Mouse (Mus musculus) heart, adult 2 months (tissue): ENCODE data around the gene Timp2. TPM values are rescaled to one million over a fixed set of nuclear protein-coding genes. Genes with fewer than 3 reads are reported as not detected.
"Not testable (repeated sequence)": the region's sequence is repeated elsewhere in the genome, so short reads cannot be mapped to it uniquely, and the experiment has no call there.

ENCODE experiments used
- DNase-seq, 2 experiments: peaks; one replicate each; pipeline ENCODE4 v3.0.0; 2021
- H3K27ac ChIP-seq: fragments of 200-600 bp; 2 replicates; pipeline ENCODE4 v1.8.1; 2022
- H3K27me3 ChIP-seq: fragments of 200-500 bp; 2 replicates; pipeline ENCODE4 v1.6.1; 2012; ENCODE audit warnings: mild to moderate bottlenecking, low read length, inconsistent platforms, mixed read lengths; ENCODE audit not compliant: control insufficient read depth, insufficient read depth
- H3K36me3 ChIP-seq: fragments of 200-500 bp; 2 replicates; pipeline ENCODE4 v1.6.1; 2012; ENCODE audit warnings: low read length, inconsistent platforms; ENCODE audit not compliant: control insufficient read depth, insufficient read depth
- H3K4me1 ChIP-seq: fragments of 200-500 bp; 2 replicates; pipeline ENCODE4 v1.6.1; 2011; ENCODE audit warnings: low read length; ENCODE audit not compliant: control insufficient read depth, insufficient read depth
- H3K4me3 ChIP-seq: fragments of 200-600 bp; 2 replicates; pipeline ENCODE4 v1.8.1; 2022
- H3K79me2 ChIP-seq: fragments of 200-500 bp; replicated peaks from 2 replicates; pipeline ENCODE4 v1.6.1; 2012; ENCODE audit warnings: mild to moderate bottlenecking, inconsistent platforms, low read length, moderate library complexity, mixed read lengths; ENCODE audit not compliant: control insufficient read depth, insufficient read depth
- H3K9ac ChIP-seq: fragments of 200-500 bp; 2 replicates; pipeline ENCODE4 v1.6.1; 2012; ENCODE audit warnings: low read depth, mild to moderate bottlenecking, control low read depth, inconsistent platforms, low read length, mixed read lengths
- CTCF ChIP-seq: fragments of 200-600 bp; IDR thresholded peaks from 2 replicates; pipeline ENCODE4 v1.8.1; 2022; ENCODE audit warnings: antibody characterized with exemption, mild to moderate bottlenecking, moderate library complexity
- EP300 ChIP-seq: fragments of 200-500 bp; IDR thresholded peaks from 2 replicates; pipeline ENCODE4 v1.6.1; 2011; ENCODE audit warnings: low read depth, low read length, control low read depth; ENCODE audit not compliant: insufficient read depth
- POLR2A ChIP-seq: fragments of 200-500 bp; IDR thresholded peaks from 2 replicates; pipeline ENCODE4 v1.6.1; 2011; ENCODE audit warnings: mild to moderate bottlenecking, low read depth, low read length, control low read depth; ENCODE audit not compliant: insufficient read depth
- WGBS: fragments of 180-500 bp; shearing (Covaris S2); methylation state at CpG from one replicate; pipeline ENCODE4 v1.1.7; 2018; 5-methylcytosine and 5-hydroxymethylcytosine counted together
- intact Hi-C: fragments of 180-260 bp; cut with DNase I; formaldehyde crosslinking; loops from one replicate; pipeline ENCODE4 v1.15.1; 2025
- polyA plus RNA-seq: library from polyadenylated mRNA; depleted of rRNA; stranded (reverse); fragments of >200 nt; gene quantifications from 2 replicates; pipeline ENCODE4 v1.2.3, GENCODE M21; 2012
- total RNA-seq, 2 experiments: library from RNA; stranded (reverse); gene quantifications; 2 replicates each; pipeline ENCODE4 v1.2.3; 2021

Timp2 gene
- total and polyA plus RNA-seq, 3 experiments: 98.9 to 109 (median 99.2) TPM

GRCm38 (mm10) chr11:118401195-118401594 is 45.7 kb upstream of the Timp2 start:
- peak overlapping the region; percentile 96 for H3K27ac ChIP-seq
- H3K27me3 ChIP-seq: no peaks in the 10 kb centered on the region
- no peaks in the 10 kb centered on the region; the same call in 1 of the 2 replicates for H3K36me3 ChIP-seq
- H3K4me1 ChIP-seq: peaks cover 18% of the 10 kb centered on the region
- H3K9ac ChIP-seq: peak overlapping the region; percentile 65
- DNase-seq: peak in 1 of 2 experiments; percentile 29
- H3K79me2 ChIP-seq: no peaks in the 10 kb centered on the region
- no peak for TF ChIP-seq CTCF
- no peak for TF ChIP-seq EP300
- TF ChIP-seq POLR2A: no peak
- 56% methylated on average over 4 of the region's 4 CpGs for WGBS
- intact Hi-C loops: no loop called here
- peak overlapping the region; percentile 44 for H3K4me3 ChIP-seq

DNA sequence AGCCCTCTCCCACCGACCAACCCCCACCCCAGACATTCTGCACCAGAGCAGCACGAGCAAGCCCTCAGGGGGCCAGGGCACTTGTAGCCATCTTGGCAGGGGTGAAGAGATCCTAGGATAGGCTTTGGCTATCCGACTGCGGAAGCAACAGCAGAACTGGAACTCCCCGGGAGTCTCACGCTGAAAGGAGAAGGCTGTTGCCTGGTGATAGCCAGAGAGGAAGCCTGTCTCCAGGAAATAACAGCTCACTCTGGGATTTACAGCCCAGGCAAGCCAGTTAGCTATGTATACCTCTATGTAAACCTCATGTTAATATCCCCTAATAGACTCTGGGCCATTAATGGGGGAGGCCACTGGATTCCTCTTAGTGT is 45.0 kb upstream of the Timp2 start:
- no peak for TF ChIP-seq EP300
- peak; percentile 51; the same call in 1 of the 2 replicates for TF ChIP-seq POLR2A
- TF ChIP-seq CTCF: no peak
- no peaks in the 10 kb centered on the region for H3K36me3 ChIP-seq
- H3K79me2 ChIP-seq: no peaks in the 10 kb centered on the region
- peaks cover 18% of the 10 kb centered on the region for H3K4me1 ChIP-seq
- DNase-seq: peak; percentile 53 to 54
- WGBS: 23% methylated on average over 6 of the region's 6 CpGs
- peak overlapping the region; percentile 29; the same call in 1 of the 2 replicates for H3K9ac ChIP-seq
- H3K27ac ChIP-seq: peak overlapping the region; percentile 96
- H3K4me3 ChIP-seq: peak overlapping the region; percentile 44
- no peaks in the 10 kb centered on the region for H3K27me3 ChIP-seq
- intact Hi-C loops: no loop called here

DNA sequence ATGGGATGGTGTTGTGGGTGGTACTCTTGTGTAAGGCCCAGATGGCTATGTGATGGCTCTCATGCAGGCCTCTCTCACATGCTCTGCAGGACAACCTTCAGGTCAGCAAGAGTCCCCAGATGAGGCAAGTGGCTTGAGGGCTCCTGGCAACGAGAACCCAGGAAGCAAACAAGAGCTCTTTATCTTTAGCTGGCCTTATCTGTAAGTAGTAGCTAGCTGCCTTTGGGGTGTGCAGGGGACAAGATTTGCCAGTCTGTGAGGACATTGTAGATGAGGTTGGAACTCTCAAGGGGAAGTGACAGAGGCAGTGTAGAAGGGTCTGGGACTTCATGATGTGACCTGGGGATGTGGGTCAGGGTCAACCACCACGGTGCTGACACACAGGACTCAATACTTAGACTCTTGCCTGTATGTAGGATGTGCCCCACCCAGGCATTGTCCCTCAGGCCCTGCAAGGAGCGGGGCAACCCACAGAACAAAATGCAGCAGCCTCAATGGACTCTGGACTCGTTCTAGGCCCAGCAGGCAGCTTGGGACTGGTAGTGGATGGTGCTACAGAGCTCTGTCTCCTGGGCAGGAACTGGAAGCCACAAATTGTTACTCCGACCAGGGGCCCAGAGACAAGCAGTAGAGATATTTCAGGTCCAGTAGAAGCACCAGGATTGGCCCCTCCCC is 44.5 kb upstream of the Timp2 start:
- DNase-seq: peak in 1 of 2 experiments; percentile 29
- Histone ChIP-seq H3K4me3 (peak overlapping the region; percentile 44), H3K79me2 (no peaks in the 10 kb centered on the region), H3K36me3 (no peaks in the 10 kb centered on the region), H3K4me1 (peaks cover 18% of the 10 kb centered on the region), H3K9ac (peak overlapping the region; percentile 29), H3K27ac (peak overlapping the region; percentile 96), H3K27me3 (no peaks in the 10 kb centered on the region)
- intact Hi-C loops: no loop called here
- 27% methylated on average over 5 of the region's 5 CpGs for WGBS
- TF ChIP-seq CTCF: no peak
- 0 out of 2 replicates have a peak, but pooled peaks have one; percentile 29 for TF ChIP-seq EP300
- no peak for TF ChIP-seq POLR2A

DNA sequence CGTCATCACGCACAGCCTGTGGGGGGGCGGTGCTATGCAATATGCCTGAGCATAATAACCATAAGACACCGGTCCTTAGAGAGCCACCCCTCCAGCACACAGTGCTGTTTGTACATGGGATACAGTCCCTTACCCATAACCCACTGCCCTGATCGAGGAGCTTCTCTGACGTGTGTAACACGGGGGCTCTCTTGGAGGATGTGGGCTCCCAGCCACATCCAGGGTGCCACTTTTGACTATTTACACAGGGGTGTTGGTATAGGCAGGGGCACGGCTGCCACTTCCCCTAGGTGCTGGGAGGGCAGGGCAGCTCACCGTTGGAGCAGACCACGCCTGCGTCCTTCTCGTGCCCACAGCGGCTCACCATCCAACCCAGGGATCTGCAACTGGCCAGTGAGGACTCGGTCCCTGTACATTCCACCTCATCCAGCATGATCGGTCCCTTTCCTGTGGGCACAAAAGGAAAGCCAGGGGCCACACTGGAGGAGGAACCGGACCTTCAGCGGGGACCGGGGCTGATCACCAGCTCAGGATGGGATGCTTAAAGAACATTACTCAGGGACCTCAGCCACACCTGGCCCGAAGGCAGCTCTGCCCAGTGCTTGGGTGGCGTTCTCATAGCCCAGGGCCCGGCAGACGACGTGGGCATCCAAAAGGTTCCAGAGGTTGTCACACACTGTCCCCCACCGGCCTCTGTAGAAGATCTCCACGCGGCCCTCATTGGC is 42.4 kb upstream of the Timp2 start:
- Histone ChIP-seq H3K27me3 (no peaks in the 10 kb centered on the region), H3K36me3 (no peaks in the 10 kb centered on the region), H3K27ac (no peak overlapping the region), H3K9ac (no peak overlapping the region), H3K79me2 (no peaks in the 10 kb centered on the region), H3K4me1 (peaks cover 13% of the 10 kb centered on the region), H3K4me3 (no peak overlapping the region)
- no peak for TF ChIP-seq POLR2A
- TF ChIP-seq CTCF: no peak
- TF ChIP-seq EP300: no peak
- intact Hi-C loops: no loop called here
- WGBS: 93% methylated on average over 26 of the region's 26 CpGs
- no peak for DNase-seq

DNA sequence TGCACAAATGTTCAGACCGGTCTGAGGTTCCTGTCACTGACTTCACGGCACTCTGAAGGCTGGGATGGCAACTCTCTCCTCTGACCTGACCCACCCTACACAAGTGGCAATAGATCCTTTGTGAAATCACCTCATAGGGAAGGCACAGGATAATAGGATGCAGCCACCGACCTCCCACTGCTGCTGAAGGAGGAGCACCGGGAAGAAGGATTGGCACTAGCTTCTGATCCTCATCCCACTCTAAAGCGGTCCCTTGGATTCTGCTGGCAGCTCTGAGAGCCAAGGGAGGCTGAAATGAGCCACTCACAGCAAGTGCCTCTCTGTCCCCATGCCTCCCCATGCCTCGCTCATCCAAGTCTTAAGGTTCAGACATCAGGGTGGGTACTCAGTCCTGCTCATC is 39.0 kb upstream of the Timp2 start:
- intact Hi-C loops: no loop called here
- 63% methylated on average over 6 of the region's 6 CpGs for WGBS
- Histone ChIP-seq H3K27ac (no peak overlapping the region), H3K27me3 (no peaks in the 10 kb centered on the region), H3K4me1 (peaks cover under 1% of the 10 kb centered on the region), H3K36me3 (no peaks in the 10 kb centered on the region), H3K4me3 (no peak overlapping the region), H3K9ac (no peak overlapping the region), H3K79me2 (no peaks in the 10 kb centered on the region)
- DNase-seq: no peak
- no peak for TF ChIP-seq CTCF
- no peak for TF ChIP-seq POLR2A
- TF ChIP-seq EP300: no peak

GRCm38 (mm10) chr11:118393991-118394390 is 38.5 kb upstream of the Timp2 start:
- H3K4me3 ChIP-seq: no peak overlapping the region
- no peak overlapping the region for H3K27ac ChIP-seq
- TF ChIP-seq EP300: no peak
- TF ChIP-seq CTCF: no peak
- no peak for TF ChIP-seq POLR2A
- no peaks in the 10 kb centered on the region for H3K36me3 ChIP-seq
- H3K4me1 ChIP-seq: no peaks in the 10 kb centered on the region
- WGBS: 73% methylated on average over 5 of the region's 5 CpGs
- H3K79me2 ChIP-seq: no peaks in the 10 kb centered on the region
- H3K9ac ChIP-seq: no peak overlapping the region
- no peaks in the 10 kb centered on the region for H3K27me3 ChIP-seq
- intact Hi-C loops: no loop called here
- no peak for DNase-seq

GRCm38 (mm10) chr11:118387816-118388215 is 32.3 kb upstream of the Timp2 start:
- H3K4me3 ChIP-seq, H3K9ac ChIP-seq, H3K27me3 ChIP-seq, intact Hi-C loops, H3K36me3 ChIP-seq, H3K4me1 ChIP-seq, H3K79me2 ChIP-seq, H3K27ac ChIP-seq: not testable (repeated sequence)
- 91% methylated on average over 13 of the region's 13 CpGs for WGBS
- DNase-seq: peak in 1 of 2 experiments; percentile 8
